Mouse (Mus musculus) ovary, adult 10 weeks (tissue): ENCODE data around the gene Gm13698. TPM values are rescaled to one million over a fixed set of nuclear protein-coding genes. Genes with fewer than 3 reads are reported as not detected.

ENCODE experiments used
- polyA plus RNA-seq: library from polyadenylated mRNA; stranded (reverse); fragments of 350-450 nt; fragmentation: Illumina TruSeq; extraction: RNeasy Lipid Tissue Mini Kit (QIAGEN cat#74804); gene quantifications from one replicate; pipeline ENCODE4 v1.2.3, GENCODE M21; 2014

Gene Gm13698
- not detected for polyA plus RNA-seq

DNA sequence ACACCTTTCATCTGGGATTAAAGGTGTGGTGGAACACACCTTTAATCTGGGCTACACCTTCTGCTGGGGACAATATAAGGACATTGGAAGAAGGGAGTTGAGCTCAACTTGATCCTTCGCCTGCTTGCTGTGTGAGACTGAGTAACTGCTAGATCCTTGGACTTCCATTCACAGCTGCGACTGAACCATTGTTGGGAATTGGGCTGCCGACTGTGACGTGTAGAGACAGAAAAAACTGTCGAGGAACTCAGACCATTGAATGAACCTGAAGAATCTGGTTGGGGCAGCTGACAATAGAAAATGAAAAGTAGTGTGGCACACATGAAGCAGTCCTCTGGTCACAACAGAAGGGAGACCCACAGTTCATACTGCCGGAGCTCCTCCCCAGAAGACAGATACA lies at the start of gene Gm13698:
Gene Gm13698, plus strand, starts transcription at position 301 of the 400 bp plus-strand sequence.

DNA sequence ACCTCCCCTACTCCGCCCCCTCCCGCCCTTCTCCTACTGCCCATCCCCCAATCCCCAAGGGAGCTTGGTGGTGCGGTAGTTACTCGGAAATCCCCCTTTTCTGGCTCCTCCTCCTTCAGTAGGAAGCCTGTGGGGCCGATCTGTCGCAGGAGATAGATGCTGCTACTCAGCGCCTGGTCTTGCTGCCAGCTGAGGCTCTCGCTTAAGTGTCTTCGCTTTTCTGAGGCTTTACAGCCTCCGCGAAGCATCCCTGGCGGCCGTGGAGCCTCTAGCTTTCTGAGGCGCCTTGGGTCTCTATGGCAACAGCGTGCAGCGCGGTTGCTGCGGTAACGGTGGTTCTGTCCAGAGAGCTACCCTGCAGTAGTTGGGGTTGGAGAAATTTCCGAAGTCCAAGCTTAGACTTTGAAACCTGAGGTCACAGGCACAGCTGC lies 14.5 kb upstream of the Gm13698 start, which contains the start of gene Zswim2:
Gene Zswim2, minus strand, starts transcription at position 298 of the 431 bp plus-strand sequence.

DNA sequence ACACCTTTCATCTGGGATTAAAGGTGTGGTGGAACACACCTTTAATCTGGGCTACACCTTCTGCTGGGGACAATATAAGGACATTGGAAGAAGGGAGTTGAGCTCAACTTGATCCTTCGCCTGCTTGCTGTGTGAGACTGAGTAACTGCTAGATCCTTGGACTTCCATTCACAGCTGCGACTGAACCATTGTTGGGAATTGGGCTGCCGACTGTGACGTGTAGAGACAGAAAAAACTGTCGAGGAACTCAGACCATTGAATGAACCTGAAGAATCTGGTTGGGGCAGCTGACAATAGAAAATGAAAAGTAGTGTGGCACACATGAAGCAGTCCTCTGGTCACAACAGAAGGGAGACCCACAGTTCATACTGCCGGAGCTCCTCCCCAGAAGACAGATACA lies 5.7 kb downstream of the Gm13698 start, which contains the start of gene Gm13693:
Gene Gm13693, plus strand, starts transcription at position 301 of the 400 bp plus-strand sequence.

DNA sequence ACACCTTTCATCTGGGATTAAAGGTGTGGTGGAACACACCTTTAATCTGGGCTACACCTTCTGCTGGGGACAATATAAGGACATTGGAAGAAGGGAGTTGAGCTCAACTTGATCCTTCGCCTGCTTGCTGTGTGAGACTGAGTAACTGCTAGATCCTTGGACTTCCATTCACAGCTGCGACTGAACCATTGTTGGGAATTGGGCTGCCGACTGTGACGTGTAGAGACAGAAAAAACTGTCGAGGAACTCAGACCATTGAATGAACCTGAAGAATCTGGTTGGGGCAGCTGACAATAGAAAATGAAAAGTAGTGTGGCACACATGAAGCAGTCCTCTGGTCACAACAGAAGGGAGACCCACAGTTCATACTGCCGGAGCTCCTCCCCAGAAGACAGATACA lies 11.5 kb downstream of the Gm13698 start, which contains the start of gene Gm13695:
Gene Gm13695, plus strand, starts transcription at position 301 of the 400 bp plus-strand sequence.

GRCm38 (mm10) chr2:83972823-83973222 lies 17.3 kb downstream of the Gm13698 start, which contains the start of gene Gm13696:
Gm13696 (plus strand) TSS chr2:83973123.

DNA sequence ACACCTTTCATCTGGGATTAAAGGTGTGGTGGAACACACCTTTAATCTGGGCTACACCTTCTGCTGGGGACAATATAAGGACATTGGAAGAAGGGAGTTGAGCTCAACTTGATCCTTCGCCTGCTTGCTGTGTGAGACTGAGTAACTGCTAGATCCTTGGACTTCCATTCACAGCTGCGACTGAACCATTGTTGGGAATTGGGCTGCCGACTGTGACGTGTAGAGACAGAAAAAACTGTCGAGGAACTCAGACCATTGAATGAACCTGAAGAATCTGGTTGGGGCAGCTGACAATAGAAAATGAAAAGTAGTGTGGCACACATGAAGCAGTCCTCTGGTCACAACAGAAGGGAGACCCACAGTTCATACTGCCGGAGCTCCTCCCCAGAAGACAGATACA lies 23.1 kb downstream of the Gm13698 start, which contains the start of gene Gm13694:
Gene Gm13694, plus strand, starts transcription at position 301 of the 400 bp plus-strand sequence.

DNA sequence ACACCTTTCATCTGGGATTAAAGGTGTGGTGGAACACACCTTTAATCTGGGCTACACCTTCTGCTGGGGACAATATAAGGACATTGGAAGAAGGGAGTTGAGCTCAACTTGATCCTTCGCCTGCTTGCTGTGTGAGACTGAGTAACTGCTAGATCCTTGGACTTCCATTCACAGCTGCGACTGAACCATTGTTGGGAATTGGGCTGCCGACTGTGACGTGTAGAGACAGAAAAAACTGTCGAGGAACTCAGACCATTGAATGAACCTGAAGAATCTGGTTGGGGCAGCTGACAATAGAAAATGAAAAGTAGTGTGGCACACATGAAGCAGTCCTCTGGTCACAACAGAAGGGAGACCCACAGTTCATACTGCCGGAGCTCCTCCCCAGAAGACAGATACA lies 28.9 kb downstream of the Gm13698 start, which contains the start of gene Gm13697:
Gene Gm13697, plus strand, starts transcription at position 301 of the 400 bp plus-strand sequence.

GRCm38 (mm10) chr2:83990253-83990652 lies 34.8 kb downstream of the Gm13698 start, which contains the start of gene Gm13691:
Gm13691 (plus strand) TSS chr2:83990553.

Other genes starting within 250 kb of the Gm13698 start
- 316 TPM for gene Itgav, start 231.3 kb upstream of the Gm13698 start, polyA plus RNA-seq
- 48.9 TPM for gene Fam171b, start 143.1 kb upstream of the Gm13698 start, polyA plus RNA-seq
- not detected for gene Zswim2, start 14.5 kb upstream of the Gm13698 start, polyA plus RNA-seq
- not detected for gene Gm13693, start 5.8 kb downstream of the Gm13698 start, polyA plus RNA-seq
- gene Gm13695, start 11.6 kb downstream of the Gm13698 start, polyA plus RNA-seq, result not detected
- not detected for gene Gm13696, start 17.4 kb downstream of the Gm13698 start, polyA plus RNA-seq
- gene Gm13694, start 23.2 kb downstream of the Gm13698 start, polyA plus RNA-seq, result not detected
- gene Gm13697, start 29.1 kb downstream of the Gm13698 start, polyA plus RNA-seq, result not detected
- gene Gm13691, start 34.9 kb downstream of the Gm13698 start, polyA plus RNA-seq, result not detected